10 mouse cellular contexts compared by ENCODE assay signal in genomic region chr8:120557170-120557965, GRCm38 (mm10). TPM values are rescaled to one million over a fixed set of nuclear protein-coding genes. Genes with fewer than 3 reads are reported as not detected.
A peak's percentile ranks its signal among the peaks of the same experiment; 100 is the strongest.
DNase-seq lines count a peak whose midpoint lies in the region; ATAC-seq and TF ChIP-seq lines count a peak whose summit lies in the region.
"Had no signal": no experiment of that assay in that cellular context is flagged by ENCODE, and none has a peak within 500 bp of the region (broad histone marks: within the 10 kb centered on the region; RNA-seq: fewer than 3 reads in every experiment).

No protein-coding gene starts in this region.

- no peaks in the 10 kb centered on the region for H3K27me3 ChIP-seq in heart, embryonic 13.5 days (replicated peaks)
- H3K27me3 ChIP-seq in heart, adult 2 months (ENCODE audit: control insufficient read depth, insufficient read depth, low read length), result no peaks in the 10 kb centered on the region
- peaks cover 38% of the 10 kb centered on the region for H3K27me3 ChIP-seq in forebrain, embryonic 10.5 days (ENCODE audit: poor library complexity, severe bottlenecking)
- H3K27me3 ChIP-seq: megakaryocyte, embryonic 14.5 days had no signal

- peaks cover 37% of the 10 kb centered on the region for H3K36me3 ChIP-seq in heart, embryonic 13.5 days
- no peaks in the 10 kb centered on the region for H3K36me3 ChIP-seq in heart, adult 2 months (ENCODE audit: control insufficient read depth, insufficient read depth, low read length)
- peaks cover 49% of the 10 kb centered on the region for H3K36me3 ChIP-seq in forebrain, embryonic 10.5 days (replicated peaks)

- peaks cover 100% of the 10 kb centered on the region for H3K4me1 ChIP-seq in heart, embryonic 13.5 days
- H3K4me1 ChIP-seq in heart, adult 2 months (ENCODE audit: control insufficient read depth, insufficient read depth, low read length), result peaks cover 2% of the 10 kb centered on the region; the same call in 1 of the 2 replicates
- peaks cover 100% of the 10 kb centered on the region for H3K4me1 ChIP-seq in forebrain, embryonic 10.5 days

- H3K9ac ChIP-seq in heart, embryonic 13.5 days, result peak overlapping the region; percentile 82
- H3K9ac ChIP-seq in heart, adult 2 months (ENCODE audit: low read depth, low read length), result no peak overlapping the region

- intact Hi-C loops in heart, adult 2 months (cut with DNase I), result no loop called here

- H3K9me3 ChIP-seq in heart, embryonic 13.5 days, result no peaks in the 10 kb centered on the region
- no peaks in the 10 kb centered on the region for H3K9me3 ChIP-seq in forebrain, embryonic 10.5 days
- H3K9me3 ChIP-seq: megakaryocyte, embryonic 14.5 days had no signal

- peaks cover 6% of the 10 kb centered on the region for H3K79me2 ChIP-seq in heart, adult 2 months (replicated peaks; ENCODE audit: control insufficient read depth, insufficient read depth, low read length)

- no peak for ATAC-seq in heart, embryonic 13.5 days (ENCODE audit: extremely low read depth, insufficient number of reproducible peaks, low FRiP score, low TSS enrichment)

- no peak overlapping the region for H3K4me3 ChIP-seq in heart, embryonic 13.5 days
- H3K4me3 ChIP-seq in heart, adult 2 months, result no peak overlapping the region
- H3K4me3 ChIP-seq in forebrain, embryonic 10.5 days, result peak overlapping the region; percentile 24; the same call in 1 of the 2 replicates
- H3K4me3 ChIP-seq: erythroblast, embryonic 14.5 days had no signal

- no peak for TF ChIP-seq CTCF in heart, adult 2 months (IDR thresholded peaks at IDR 0.05)

- WGBS in heart, embryonic 13.5 days, result 49% methylated on average over 15 of the region's 15 CpGs
- WGBS in heart, adult 2 months, result 77% methylated on average over 15 of the region's 15 CpGs
- 51% methylated on average over 15 of the region's 15 CpGs for WGBS in forebrain, embryonic 10.5 days

- TF ChIP-seq EP300 in heart, adult 2 months (IDR thresholded peaks at IDR 0.05; ENCODE audit: insufficient read depth, low read depth, low read length), result no peak

- peak overlapping the region; percentile 64 for H3K4me2 ChIP-seq in heart, embryonic 13.5 days

- H3K27ac ChIP-seq in heart, embryonic 13.5 days (replicated peaks), result peak overlapping the region; percentile 99
- H3K27ac ChIP-seq in heart, adult 2 months, result no peak overlapping the region
- peak overlapping the region; percentile 86 for H3K27ac ChIP-seq in forebrain, embryonic 10.5 days

- TF ChIP-seq POLR2A in heart, adult 2 months (IDR thresholded peaks at IDR 0.05; ENCODE audit: insufficient read depth, low read depth, low read length), result no peak

- DNase-seq in heart, adult 2 months, result no peak
- DNase-seq in NIH3T3 (ENCODE audit: low read depth), result peak; percentile 34
- no peak for DNase-seq in forebrain, embryonic 10.5 days (ENCODE audit: extremely low spot score, low spot score)
- DNase-seq in layer of hippocampus, postnatal 36 days, result peak; percentile 89 to 91
- DNase-seq in right cerebral cortex, postnatal 4 days, result peak; percentile 60
- no peak for DNase-seq in spleen, postnatal 10 days (ENCODE audit: low spot score in 2 of 2)
- DNase-seq in urinary bladder, postnatal 4 days (ENCODE audit: low spot score in 2 of 2), result no peak

RNA-seq across cellular contexts. Expression of gene Gins2, which starts 31.7 kb away (rescaled TPM):
- 79.8 and 80.4 TPM in 2 replicates for polyA plus RNA-seq in heart, embryonic 13.5 days (2015; fragmentation: Nextera tagmentation; extraction: Ambion mirVana)
- total RNA-seq in heart, adult 2 months (2021), result 1 to 10 TPM; 1.1 to 1.5 TPM
- polyA plus RNA-seq in heart, adult 2 months (2012; rRNA removed), result 1.3 and 1.4 TPM in 2 replicates
- polyA plus RNA-seq in forebrain, embryonic 10.5 days (2016; fragmentation: Nextera tagmentation; extraction: Ambion mirVana), result 154 and 158 TPM in 2 replicates
- total RNA-seq in layer of hippocampus, postnatal 36 days (2021), result 1 to 10 TPM; 4.8 to 5.5 TPM

Comparison
In these comparisons a context has a peak if more than half of its experiments do, and no peak if none do; other contexts are left out.
1. RNA of gene Gins2, which starts 31.7 kb away (polyA plus RNA-seq): 154 to 158 TPM in forebrain, embryonic 10.5 days and 79.8 to 80.4 TPM in heart, embryonic 13.5 days; 1.3 to 1.4 TPM in heart, adult 2 months; every median in the first group is over 10 times any median in the second.
2. DNase-seq: peak in NIH3T3 (single experiment), layer of hippocampus, postnatal 36 days (2 of 2) and right cerebral cortex, postnatal 4 days (single experiment); none in heart, adult 2 months (0 of 2), forebrain, embryonic 10.5 days (single experiment), spleen, postnatal 10 days (0 of 2) and urinary bladder, postnatal 4 days (0 of 2).